Mouse (Mus musculus) forebrain, embryonic 16.5 days (tissue): ENCODE results near the gene Pan3. TPM values are rescaled to one million over a fixed set of nuclear protein-coding genes. Genes with fewer than 3 reads are reported as not detected.

ENCODE experiments used
- ATAC-seq: fragments of 200-750 bp; cut with Nextera tagmentation; 2 replicates; pipeline ENCODE4 v1.8.0; 2017; ENCODE audit warnings: mild to moderate bottlenecking, moderate library complexity
- H3K27ac ChIP-seq: fragments of 300-500 bp; sonication (generic); 2 replicates; pipeline ENCODE4 v1.5.1; 2014; ENCODE audit warnings: low read length, control low read depth
- H3K27me3 ChIP-seq: fragments of 300-500 bp; sonication (generic); replicated peaks from 2 replicates; pipeline ENCODE4 v1.6.1; 2014; ENCODE audit warnings: low read length; ENCODE audit not compliant: control insufficient read depth, insufficient read depth
- H3K36me3 ChIP-seq: fragments of 300-500 bp; sonication (generic); 2 replicates; pipeline ENCODE4 v1.6.1; 2014; ENCODE audit not compliant: control insufficient read depth, insufficient read depth
- H3K4me1 ChIP-seq: fragments of 300-500 bp; sonication (generic); replicated peaks from 2 replicates; pipeline ENCODE4 v1.6.1; 2014; ENCODE audit warnings: low read length; ENCODE audit not compliant: control insufficient read depth, insufficient read depth
- H3K4me2 ChIP-seq: fragments of 300-500 bp; sonication (generic); 2 replicates; pipeline ENCODE4 v1.6.1; 2014; ENCODE audit warnings: mild to moderate bottlenecking, low read length, control low read depth
- H3K4me3 ChIP-seq: fragments of 300-500 bp; sonication (generic); replicated peaks from 2 replicates; pipeline ENCODE4 v1.5.1; 2014; ENCODE audit warnings: mild to moderate bottlenecking, low read length, control low read depth
- H3K9ac ChIP-seq: fragments of 300-500 bp; sonication (generic); replicated peaks from 2 replicates; pipeline ENCODE4 v1.6.1; 2014; ENCODE audit warnings: low read depth, low read length, control low read depth
- H3K9me3 ChIP-seq: fragments of 300-500 bp; sonication (generic); 2 replicates; pipeline ENCODE4 v1.6.1; 2016; ENCODE audit warnings: low read length; ENCODE audit not compliant: control insufficient read depth
- WGBS: fragments of 180-500 bp; shearing (Covaris S2); extraction: QIAGEN DNeasy Blood & Tissue Kit; methylation state at CpG from one replicate; pipeline ENCODE4 v1.1.7; 2014; 5-methylcytosine and 5-hydroxymethylcytosine counted together
- polyA plus RNA-seq: library from polyadenylated mRNA; unstranded; fragments of >200 nt; fragmentation: Nextera tagmentation; extraction: Ambion mirVana; gene quantifications from 2 replicates; pipeline ENCODE4 v1.2.1, GENCODE M21; 2015

Gene Pan3
- polyA plus RNA-seq, 1 experiment from 2014 or later, result 67.0 TPM

- H3K4me1 ChIP-seq, result no peaks in the 10 kb centered on the region
- 86% methylated on average over 3 of the region's 3 CpGs for WGBS
- no peak overlapping the region for H3K4me3 ChIP-seq
- H3K4me2 ChIP-seq, result no peak overlapping the region
- no peak overlapping the region for H3K27ac ChIP-seq
- H3K36me3 ChIP-seq, result no peaks in the 10 kb centered on the region
- H3K9ac ChIP-seq, result no peak overlapping the region
- H3K27me3 ChIP-seq, result no peaks in the 10 kb centered on the region
- ATAC-seq, result no peak
- no peaks in the 10 kb centered on the region for H3K9me3 ChIP-seq
Measured at GRCm38 (mm10) chr5:147492511-147492910, 62.5 kb downstream of the Pan3 start.

DNA sequence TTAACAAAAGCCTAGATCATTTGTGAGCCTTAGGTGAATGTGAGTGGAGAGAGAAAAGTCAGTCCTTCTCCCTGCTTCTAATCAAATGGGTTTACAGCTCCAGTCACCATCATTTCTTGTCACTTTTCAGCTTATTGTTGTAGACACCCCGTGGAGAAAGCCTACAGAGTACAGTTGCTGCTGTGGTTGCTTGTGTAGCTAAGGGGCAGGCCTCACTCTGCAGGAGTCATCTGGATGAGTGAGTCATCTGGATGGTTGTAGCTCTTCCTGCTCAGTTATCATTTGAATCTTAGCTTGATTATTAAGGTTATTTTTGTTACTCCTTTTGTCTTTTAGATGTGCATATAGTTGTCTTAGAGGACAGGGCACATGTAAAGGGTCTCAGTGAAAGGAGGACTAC, 63.2 kb downstream of the Pan3 start:
- 77% methylated on average over 1 of the region's 1 CpGs for WGBS

GRCm38 (mm10) chr5:147493685-147494084, 63.7 kb downstream of the Pan3 start:
- H3K4me3 ChIP-seq, result no peak overlapping the region
- H3K9ac ChIP-seq, result no peak overlapping the region
- H3K27ac ChIP-seq, result no peak overlapping the region
- WGBS, result 93% methylated on average over 8 of the region's 8 CpGs
- H3K4me1 ChIP-seq, result no peaks in the 10 kb centered on the region
- no peaks in the 10 kb centered on the region for H3K27me3 ChIP-seq
- H3K9me3 ChIP-seq, result no peaks in the 10 kb centered on the region
- ATAC-seq, result no peak
- no peak overlapping the region for H3K4me2 ChIP-seq
- no peaks in the 10 kb centered on the region for H3K36me3 ChIP-seq

More for the DNA sequence above, 63.2 kb downstream of the Pan3 start:
- Histone ChIP-seq H3K27ac (no peak overlapping the region), H3K27me3 (no peaks in the 10 kb centered on the region), H3K4me1 (no peaks in the 10 kb centered on the region), H3K9me3 (no peaks in the 10 kb centered on the region), H3K4me3 (no peak overlapping the region), H3K36me3 (no peaks in the 10 kb centered on the region), H3K4me2 (no peak overlapping the region), H3K9ac (no peak overlapping the region)
- no peak for ATAC-seq

DNA sequence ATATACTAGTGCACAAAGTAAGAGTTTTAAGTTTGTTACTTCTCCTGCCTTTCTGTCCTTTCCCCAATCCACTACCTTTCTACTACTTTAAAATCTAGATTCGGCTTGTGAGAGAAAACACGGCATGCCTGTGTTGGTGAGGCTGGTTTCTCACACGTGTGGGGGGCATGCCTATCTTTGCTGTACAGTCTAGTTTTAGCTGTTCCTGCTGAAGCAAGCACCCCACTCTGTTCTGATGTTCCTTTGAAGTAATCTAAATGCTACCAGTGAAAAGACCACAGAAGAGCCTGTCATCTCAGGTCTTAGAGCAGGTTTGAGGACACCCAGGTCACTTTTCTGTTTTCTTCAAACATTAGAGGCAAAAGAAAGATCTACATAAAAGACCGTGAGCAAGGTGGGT, 64.4 kb downstream of the Pan3 start:
- H3K9me3 ChIP-seq, result no peaks in the 10 kb centered on the region
- H3K4me2 ChIP-seq, result no peak overlapping the region
- no peak overlapping the region for H3K9ac ChIP-seq
- H3K27me3 ChIP-seq, result no peaks in the 10 kb centered on the region
- WGBS, result 86% methylated on average over 4 of the region's 4 CpGs
- ATAC-seq, result no peak
- H3K4me1 ChIP-seq, result no peaks in the 10 kb centered on the region
- no peak overlapping the region for H3K4me3 ChIP-seq
- no peak overlapping the region for H3K27ac ChIP-seq
- H3K36me3 ChIP-seq, result no peaks in the 10 kb centered on the region

- H3K27ac ChIP-seq, result no peak overlapping the region
- H3K4me3 ChIP-seq, result no peak overlapping the region
- no peaks in the 10 kb centered on the region for H3K36me3 ChIP-seq
- 92% methylated on average over 10 of the region's 10 CpGs for WGBS
- no peak for ATAC-seq
- H3K9me3 ChIP-seq, result no peaks in the 10 kb centered on the region
- H3K9ac ChIP-seq, result no peak overlapping the region
- no peak overlapping the region for H3K4me2 ChIP-seq
- H3K27me3 ChIP-seq, result no peaks in the 10 kb centered on the region
- no peaks in the 10 kb centered on the region for H3K4me1 ChIP-seq
Measured at GRCm38 (mm10) chr5:147494791-147495376, 64.9 kb downstream of the Pan3 start.

- H3K36me3 ChIP-seq, result no peaks in the 10 kb centered on the region
- no peak overlapping the region for H3K4me3 ChIP-seq
- H3K27ac ChIP-seq, result no peak overlapping the region
- H3K4me1 ChIP-seq, result peaks cover 3% of the 10 kb centered on the region; the same call in 1 of the 2 replicates
- no peak for ATAC-seq
- H3K4me2 ChIP-seq, result no peak overlapping the region
- H3K9me3 ChIP-seq, result no peaks in the 10 kb centered on the region
- no peak overlapping the region for H3K9ac ChIP-seq
- 63% methylated on average over 2 of the region's 2 CpGs for WGBS
- no peaks in the 10 kb centered on the region for H3K27me3 ChIP-seq
Measured at GRCm38 (mm10) chr5:147495961-147496360, 66.0 kb downstream of the Pan3 start.

GRCm38 (mm10) chr5:147496921-147497320, 67.0 kb downstream of the Pan3 start:
- 85% methylated on average over 4 of the region's 4 CpGs for WGBS
- no peaks in the 10 kb centered on the region for H3K9me3 ChIP-seq
- H3K27me3 ChIP-seq, result no peaks in the 10 kb centered on the region
- ATAC-seq, result no peak
- no peak overlapping the region for H3K9ac ChIP-seq
- H3K4me3 ChIP-seq, result no peak overlapping the region
- peaks cover 9% of the 10 kb centered on the region for H3K4me1 ChIP-seq
- H3K36me3 ChIP-seq, result no peaks in the 10 kb centered on the region
- no peak overlapping the region for H3K27ac ChIP-seq
- no peak overlapping the region for H3K4me2 ChIP-seq

DNA sequence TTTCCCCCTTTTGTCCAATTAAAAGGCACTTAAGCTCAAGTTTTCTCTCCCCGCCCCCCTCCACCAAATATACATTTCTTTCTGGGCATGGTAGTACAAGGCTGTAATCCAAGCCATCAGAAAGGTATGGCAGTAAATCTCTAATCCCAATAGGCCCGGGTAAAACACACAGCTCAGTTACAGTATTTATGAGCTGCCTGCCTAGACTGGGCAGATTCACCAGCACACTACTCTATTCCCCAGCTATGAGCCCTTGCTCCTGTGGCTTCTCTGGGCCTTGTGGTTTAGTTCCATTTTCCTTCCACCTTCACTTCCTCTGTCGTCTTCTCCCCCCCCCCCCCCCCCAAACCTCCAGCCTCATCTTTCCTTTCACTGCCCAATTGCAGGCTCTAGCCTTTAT, 67.8 kb downstream of the Pan3 start:
- no peak overlapping the region for H3K4me3 ChIP-seq
- H3K4me2 ChIP-seq, result no peak overlapping the region
- H3K4me1 ChIP-seq, result peaks cover 9% of the 10 kb centered on the region
- H3K36me3 ChIP-seq, result no peaks in the 10 kb centered on the region
- WGBS, result 82% methylated on average over 2 of the region's 3 CpGs
- H3K9ac ChIP-seq, result no peak overlapping the region
- no peaks in the 10 kb centered on the region for H3K27me3 ChIP-seq
- no peak for ATAC-seq
- no peaks in the 10 kb centered on the region for H3K9me3 ChIP-seq
- no peak overlapping the region for H3K27ac ChIP-seq

GRCm38 (mm10) chr5:147501456-147501998, 71.6 kb downstream of the Pan3 start:
- Histone ChIP-seq H3K4me2 (no peak overlapping the region), H3K27me3 (no peaks in the 10 kb centered on the region), H3K4me3 (no peak overlapping the region), H3K9ac (no peak overlapping the region), H3K9me3 (no peaks in the 10 kb centered on the region), H3K4me1 (peaks cover 9% of the 10 kb centered on the region), H3K27ac (no peak overlapping the region), H3K36me3 (no peaks in the 10 kb centered on the region)
- 46% methylated on average over 2 of the region's 2 CpGs for WGBS
- ATAC-seq, result no peak

GRCm38 (mm10) chr5:147502921-147503320, 73.0 kb downstream of the Pan3 start:
- no peaks in the 10 kb centered on the region for H3K27me3 ChIP-seq
- no peak overlapping the region for H3K4me3 ChIP-seq
- no peak overlapping the region for H3K27ac ChIP-seq
- H3K9ac ChIP-seq, result no peak overlapping the region
- WGBS, result 82% methylated on average over 2 of the region's 2 CpGs
- no peak for ATAC-seq
- H3K4me1 ChIP-seq, result peaks cover 9% of the 10 kb centered on the region
- no peaks in the 10 kb centered on the region for H3K9me3 ChIP-seq
- no peaks in the 10 kb centered on the region for H3K36me3 ChIP-seq
- H3K4me2 ChIP-seq, result no peak overlapping the region
